Mouse (Mus musculus): Measurements from ENCODE around the gene Gm49601.

Gm49601 gene

DNA sequence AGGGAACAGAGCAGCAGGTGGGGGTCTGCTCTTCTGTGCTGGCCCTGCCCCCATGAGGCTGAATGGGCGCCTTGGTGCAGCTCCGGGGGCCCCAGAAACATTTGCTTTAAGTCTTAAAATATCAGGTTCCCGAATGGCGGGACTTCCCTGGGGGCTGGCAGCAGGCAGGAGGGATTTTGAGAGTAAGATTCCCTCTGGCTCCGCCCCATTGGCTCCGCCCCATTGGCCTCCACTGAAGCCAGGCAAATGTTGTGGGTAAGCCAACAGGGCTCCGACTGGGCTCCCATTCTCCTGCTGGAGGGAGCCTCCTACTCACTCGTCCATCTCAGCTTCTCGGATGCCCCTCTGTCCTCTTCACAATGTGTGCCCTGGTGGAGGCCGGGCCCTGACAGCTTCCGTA, 18.0 kb downstream of the Gm49601 start:
- DNase-seq (ENCODE audit: low spot score), result no peak

GRCm38 (mm10) chr16:18605705-18606104, 20.5 kb downstream of the Gm49601 start:
- DNase-seq (ENCODE audit: low spot score), result no peak

DNA sequence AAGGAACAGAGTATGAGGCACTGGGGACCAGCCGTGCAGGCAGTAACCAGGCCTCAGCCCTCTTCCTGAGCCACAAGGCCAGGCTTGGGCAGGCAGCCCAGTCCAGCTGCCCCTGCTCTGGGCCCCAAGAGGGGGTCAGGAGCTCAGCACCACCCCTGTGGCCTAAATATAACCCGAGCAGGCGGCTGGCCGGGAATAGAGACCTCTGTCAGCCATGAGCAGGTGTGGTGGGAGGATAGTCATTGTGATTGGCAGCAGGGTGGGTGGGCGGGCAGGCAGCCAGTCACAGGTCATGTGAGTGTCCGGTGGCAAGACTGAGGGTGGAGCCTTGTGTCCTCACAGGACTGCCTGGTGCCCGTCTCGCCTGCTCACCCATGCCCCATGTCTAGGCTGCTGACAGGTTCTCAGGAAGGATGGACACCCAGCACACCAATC, 21.9 kb downstream of the Gm49601 start:
- DNase-seq (ENCODE audit: low spot score), result no peak

GRCm38 (mm10) chr16:18601447-18601846, 24.8 kb downstream of the Gm49601 start:
- DNase-seq (ENCODE audit: low spot score), result no peak

DNA sequence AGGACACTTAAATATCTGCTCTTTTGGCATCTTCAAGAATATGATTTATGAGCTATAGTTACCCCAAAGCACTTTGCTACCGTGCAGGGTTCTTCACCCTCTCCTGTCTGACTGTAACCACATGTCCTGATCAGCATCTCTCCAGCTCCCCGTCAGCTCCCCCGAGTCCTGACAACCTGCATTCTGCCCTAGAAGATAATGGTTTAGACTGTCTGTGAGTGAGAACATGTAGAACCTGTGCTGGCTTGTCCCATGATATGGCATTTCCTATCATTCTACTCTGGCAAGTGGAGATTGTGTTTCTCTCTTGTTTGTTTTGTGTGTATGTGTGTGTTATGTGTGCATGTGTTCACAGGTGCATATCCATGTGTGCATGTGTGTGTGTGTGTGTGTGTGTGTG, 28.2 kb downstream of the Gm49601 start:
- DNase-seq (ENCODE audit: low spot score), result no peak

DNA sequence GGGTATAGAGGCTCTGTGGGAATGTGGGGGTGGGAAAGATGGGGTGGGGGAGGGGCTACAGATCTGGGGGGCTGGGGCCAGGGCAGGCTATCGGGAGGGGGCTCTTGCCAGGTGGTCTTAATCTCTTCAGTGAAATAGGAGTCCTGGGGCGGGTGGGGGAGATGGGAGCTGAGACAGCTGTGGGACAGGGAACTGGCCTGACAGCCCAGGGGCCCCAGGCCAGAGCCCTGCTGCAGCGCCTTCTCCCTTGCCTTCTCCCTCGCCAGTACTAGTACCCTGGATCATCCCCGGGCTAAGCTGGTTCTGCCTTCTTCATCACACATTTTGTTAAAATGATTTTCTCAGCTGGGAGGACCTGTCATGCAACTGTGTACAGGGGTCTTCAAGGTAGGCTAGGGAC, 30.0 kb downstream of the Gm49601 start:
- no peak for DNase-seq (ENCODE audit: low spot score)

GRCm38 (mm10) chr16:18593930-18594329, 32.3 kb downstream of the Gm49601 start:
- DNase-seq (ENCODE audit: low spot score), result no peak

GRCm38 (mm10) chr16:18591047-18592018, 34.9 kb downstream of the Gm49601 start:
- no peak for DNase-seq (ENCODE audit: low spot score)

- no peak for DNase-seq (ENCODE audit: low spot score)
These were observed 36.1 kb downstream of the Gm49601 start, which contains the start of gene Tbx1 for GRCm38 (mm10) chr16:18589804-18590790. Tbx1 (minus strand) TSS chr16:18590671.

DNA sequence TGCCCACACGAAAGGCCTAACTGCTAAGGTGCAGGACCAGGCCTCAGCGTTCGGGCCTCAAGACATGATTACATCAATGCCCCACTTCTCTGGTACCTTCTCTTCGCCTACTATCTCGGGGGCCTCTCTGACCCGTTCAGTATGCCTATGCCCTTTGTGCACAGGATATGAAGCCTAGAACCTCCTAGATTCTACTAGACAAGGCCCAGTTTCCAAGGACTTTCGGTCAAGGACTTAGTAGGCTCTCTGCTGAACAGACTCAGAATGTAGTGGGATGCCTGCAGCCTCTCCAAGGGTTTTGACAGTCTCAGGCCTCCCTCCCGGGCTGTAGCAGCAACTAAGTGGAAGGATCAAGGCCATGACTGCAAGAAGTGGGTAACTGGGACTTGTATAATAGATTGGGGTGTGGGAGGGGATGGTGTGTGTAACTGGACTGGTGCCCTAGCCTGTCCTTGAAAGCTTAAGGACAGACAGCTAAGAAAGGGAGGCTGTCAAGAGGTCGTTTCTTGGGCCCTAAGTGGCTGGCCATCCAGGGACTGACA, 37.1 kb downstream of the Gm49601 start:
- DNase-seq (ENCODE audit: low spot score), result no peak

GRCm38 (mm10) chr16:18588738-18589055, 37.5 kb downstream of the Gm49601 start:
- no peak for DNase-seq (ENCODE audit: low spot score)

GRCm38 (mm10) chr16:18587847-18588737, 38.1 kb downstream of the Gm49601 start:
- no peak for DNase-seq (ENCODE audit: low spot score)

- DNase-seq (ENCODE audit: low spot score), result no peak
These were observed 39.2 kb downstream of the Gm49601 start for GRCm38 (mm10) chr16:18586906-18587546.

DNA sequence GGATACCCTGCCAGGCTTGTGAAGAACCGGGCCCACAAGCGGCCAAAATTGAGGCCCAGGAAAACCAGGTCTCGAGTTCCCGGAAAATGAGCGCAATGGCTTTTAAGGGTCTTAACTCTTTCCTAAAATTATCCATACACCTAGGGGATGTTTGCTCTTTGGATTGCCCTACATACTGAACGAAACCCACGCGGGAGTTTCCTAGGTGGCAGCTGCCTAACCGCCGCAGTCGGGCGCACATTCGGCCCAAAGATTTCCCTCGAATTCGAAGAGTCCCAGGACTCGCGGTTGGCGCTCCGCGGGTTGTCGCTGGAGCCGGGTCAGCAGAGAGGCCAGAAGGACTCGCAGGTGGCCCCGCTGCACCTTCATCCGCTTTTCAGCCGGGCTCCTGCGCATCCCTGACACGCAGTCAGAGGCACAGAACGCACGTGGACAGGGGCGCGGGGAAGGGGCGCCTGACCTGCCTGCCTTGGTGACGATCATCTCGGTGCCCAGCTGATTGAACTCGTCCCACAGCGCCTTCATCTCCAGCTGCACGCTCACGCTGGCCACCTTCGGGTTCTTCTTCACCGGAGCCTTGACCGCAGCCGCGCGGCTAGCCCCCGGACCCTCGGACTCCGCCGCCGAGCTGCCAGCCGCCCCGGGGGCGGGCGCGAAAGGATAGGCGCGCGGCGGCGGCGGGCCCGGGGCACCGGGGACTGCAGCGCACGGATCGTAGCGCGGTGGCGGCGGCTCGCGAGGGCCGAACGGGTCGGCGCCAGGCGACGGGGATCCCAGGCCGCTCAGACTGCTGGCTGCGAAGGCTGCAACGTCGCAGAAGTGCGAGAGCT, 39.9 kb downstream of the Gm49601 start:
- no peak for DNase-seq (ENCODE audit: low spot score)

GRCm38 (mm10) chr16:18585676-18586075, 40.6 kb downstream of the Gm49601 start:
- DNase-seq (ENCODE audit: low spot score), result no peak

DNA sequence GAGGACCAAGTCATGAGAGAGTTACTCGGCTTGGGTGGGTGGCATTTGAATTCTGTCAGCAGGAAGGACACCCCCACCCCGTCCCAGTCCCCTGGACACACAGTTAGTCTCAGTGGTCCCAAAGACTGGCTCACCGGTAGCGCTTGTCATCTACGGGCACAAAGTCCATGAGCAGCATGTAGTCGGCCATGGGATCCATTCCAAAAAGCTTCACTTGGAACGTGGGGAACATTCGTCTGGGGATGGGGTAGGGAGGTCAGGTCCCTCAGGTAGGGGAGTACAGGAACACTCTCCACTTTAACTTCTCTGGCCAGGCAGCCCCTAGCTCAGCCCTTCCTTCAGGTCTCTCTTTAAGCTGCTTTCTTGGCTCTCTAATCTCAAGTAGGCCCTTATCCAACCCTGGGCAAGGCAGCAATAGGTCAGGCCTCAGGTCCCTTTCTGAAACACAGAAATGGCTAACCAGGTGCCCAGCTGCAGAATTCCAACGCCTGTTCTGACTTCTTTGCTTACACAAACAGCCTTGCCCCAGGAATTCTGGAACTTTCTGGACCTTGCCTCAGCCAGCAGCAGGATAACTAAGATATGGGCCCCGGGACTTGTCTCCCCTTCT, 41.2 kb downstream of the Gm49601 start:
- no peak for DNase-seq (ENCODE audit: low spot score)

- DNase-seq (ENCODE audit: low spot score), result no peak
These were observed 42.4 kb downstream of the Gm49601 start for GRCm38 (mm10) chr16:18583673-18584357.

GRCm38 (mm10) chr16:18583169-18583568, 43.1 kb downstream of the Gm49601 start:
- DNase-seq (ENCODE audit: low spot score), result no peak

All from ovary, postnatal 14 days (tissue).